Mouse (Mus musculus) lung, embryonic 16.5 days (tissue): ENCODE measurements around the gene Ubr7. TPM values are rescaled to one million over a fixed set of nuclear protein-coding genes. Genes with fewer than 3 reads are reported as not detected.

Experiments
- ATAC-seq: fragments of 200-750 bp; cut with Nextera tagmentation; 2 replicates; pipeline ENCODE4 v1.8.0; 2017; ENCODE audit warnings: low read depth, mild to moderate bottlenecking, moderate library complexity
- H3K27ac ChIP-seq: fragments of 300-500 bp; sonication (generic); 2 replicates; pipeline ENCODE4 v1.5.1; 2014; ENCODE audit warnings: mild to moderate bottlenecking, control low read depth, low read length
- H3K27me3 ChIP-seq: fragments of 300-500 bp; sonication (generic); 2 replicates; pipeline ENCODE4 v1.6.1; 2014; ENCODE audit warnings: low read depth, low read length, mixed read lengths; ENCODE audit not compliant: control insufficient read depth, insufficient read depth
- H3K36me3 ChIP-seq: fragments of 300-500 bp; sonication (generic); 2 replicates; pipeline ENCODE4 v1.6.1; 2014; ENCODE audit warnings: low read length; ENCODE audit not compliant: control insufficient read depth, insufficient read depth
- H3K4me1 ChIP-seq: fragments of 300-500 bp; sonication (generic); replicated peaks from 2 replicates; pipeline ENCODE4 v1.6.1; 2014; ENCODE audit warnings: low read length, mixed read lengths; ENCODE audit not compliant: control insufficient read depth, insufficient read depth
- H3K4me2 ChIP-seq: fragments of 300-500 bp; sonication (generic); 2 replicates; pipeline ENCODE4 v1.6.1; 2014; ENCODE audit warnings: low read depth, low read length, control low read depth
- H3K4me3 ChIP-seq: fragments of 300-500 bp; sonication (generic); 2 replicates; pipeline ENCODE4 v1.5.1; 2014; ENCODE audit warnings: mild to moderate bottlenecking, low read length, control low read depth
- H3K9ac ChIP-seq: fragments of 300-500 bp; sonication (generic); 2 replicates; pipeline ENCODE4 v1.6.1; 2014; ENCODE audit warnings: low read length, control low read depth
- H3K9me3 ChIP-seq: fragments of 300-500 bp; sonication (generic); 2 replicates; pipeline ENCODE4 v1.6.1; 2016; ENCODE audit warnings: low read length; ENCODE audit not compliant: control insufficient read depth
- WGBS: fragments of 180-500 bp; shearing (Covaris S2); extraction: QIAGEN DNeasy Blood & Tissue Kit; methylation state at CpG from one replicate; pipeline ENCODE4 v1.1.7; 2014; 5-methylcytosine and 5-hydroxymethylcytosine counted together
- polyA plus RNA-seq: library from polyadenylated mRNA; unstranded; fragments of >200 nt; fragmentation: Nextera tagmentation; extraction: Ambion mirVana; gene quantifications from 2 replicates; pipeline ENCODE4 v1.2.1, GENCODE M21; 2015

Ubr7 gene
- polyA plus RNA-seq, 1 experiment from 2014 or later = 40.7 TPM

DNA sequence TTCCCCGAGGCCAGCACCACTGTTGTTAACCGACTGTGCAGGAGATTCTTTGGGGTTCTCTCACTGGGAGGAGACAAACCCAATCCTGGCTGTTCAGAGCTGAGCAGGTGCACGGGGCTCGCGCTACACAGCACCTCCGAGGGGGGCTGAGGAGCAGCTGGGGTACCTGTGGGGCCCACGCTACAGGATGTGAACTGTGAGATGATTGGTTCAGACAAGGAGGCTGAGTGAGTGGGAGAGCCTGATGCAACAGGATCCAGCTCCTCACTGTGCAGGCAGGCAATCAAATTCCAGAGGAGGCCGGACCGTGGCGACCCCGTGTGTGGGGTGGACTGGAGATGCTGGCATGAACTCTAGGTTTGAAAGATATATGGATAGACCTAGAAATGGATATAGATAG is 35.3 kb upstream of the Ubr7 start:
- H3K27ac ChIP-seq = no peak overlapping the region
- no peaks in the 10 kb centered on the region for H3K4me1 ChIP-seq
- no peak overlapping the region for H3K4me3 ChIP-seq
- WGBS = 39% methylated on average over 11 of the region's 11 CpGs
- H3K4me2 ChIP-seq = no peak overlapping the region
- no peak for ATAC-seq
- no peaks in the 10 kb centered on the region for H3K27me3 ChIP-seq
- no peaks in the 10 kb centered on the region for H3K9me3 ChIP-seq
- H3K36me3 ChIP-seq = no peaks in the 10 kb centered on the region
- no peak overlapping the region for H3K9ac ChIP-seq

DNA sequence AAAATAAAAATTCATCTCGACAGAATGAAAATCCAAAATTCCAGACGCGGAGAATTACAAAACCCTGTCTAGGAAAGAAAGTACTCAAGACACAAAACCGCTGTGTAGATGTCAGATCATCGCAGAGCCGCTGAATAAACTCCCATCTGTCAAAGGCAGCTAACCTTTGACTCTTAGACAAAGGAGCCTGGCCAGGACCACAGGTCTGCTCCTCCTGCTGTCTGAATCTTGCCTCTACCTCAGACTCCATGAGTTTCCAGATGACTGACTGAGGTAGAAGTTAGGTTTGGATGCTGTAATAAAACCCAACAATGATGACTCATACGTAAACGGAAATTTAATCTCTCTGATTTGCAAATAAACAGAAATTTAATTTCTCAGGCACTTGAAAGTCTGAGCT is 34.8 kb upstream of the Ubr7 start:
- H3K36me3 ChIP-seq = no peaks in the 10 kb centered on the region
- no peak for ATAC-seq
- H3K27ac ChIP-seq = no peak overlapping the region

DNA sequence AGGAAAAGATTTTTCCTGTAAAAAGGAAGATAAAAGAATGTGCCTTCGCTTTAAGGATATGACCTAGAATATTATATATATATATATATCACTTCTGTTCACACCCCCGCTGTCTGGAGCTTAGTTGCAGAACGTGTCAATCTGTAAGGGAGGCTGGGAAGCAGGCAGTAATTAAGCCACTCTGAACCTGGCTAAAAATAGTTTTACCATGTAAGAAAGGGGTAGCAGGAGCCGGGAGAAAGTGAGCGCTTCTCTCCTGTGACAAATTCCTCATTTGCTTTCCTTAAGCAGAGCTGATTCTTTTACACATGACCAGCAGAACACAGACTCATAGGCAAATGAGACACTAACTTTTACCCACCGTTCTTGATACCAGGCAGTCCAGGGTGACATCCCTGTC is 33.9 kb upstream of the Ubr7 start:
- 64% methylated on average over 6 of the region's 6 CpGs for WGBS

More for the DNA sequence above, 34.8 kb upstream of the Ubr7 start:
- Histone ChIP-seq H3K4me1 (no peaks in the 10 kb centered on the region), H3K9me3 (no peaks in the 10 kb centered on the region), H3K4me2 (no peak overlapping the region), H3K4me3 (no peak overlapping the region), H3K27me3 (no peaks in the 10 kb centered on the region), H3K9ac (no peak overlapping the region)
- WGBS = 65% methylated on average over 8 of the region's 8 CpGs

DNA sequence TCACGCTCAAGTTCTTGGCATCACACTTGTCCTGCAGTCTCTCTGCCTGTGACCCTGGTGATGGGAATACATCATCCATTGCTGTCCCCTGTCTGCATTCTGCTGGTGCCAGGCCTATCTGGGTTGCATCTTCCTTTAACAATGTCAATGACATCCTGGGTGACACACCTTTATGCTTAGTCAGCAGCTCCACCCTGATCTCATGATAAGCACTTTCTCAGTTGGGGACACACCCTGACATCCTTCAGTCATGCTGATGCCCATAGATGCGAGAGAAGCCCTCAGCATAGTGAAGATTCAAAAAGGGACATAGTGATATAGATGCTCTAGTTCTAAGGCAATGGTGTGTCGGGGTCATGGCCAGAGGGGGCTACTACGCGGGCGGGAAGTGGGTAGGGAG is 32.6 kb upstream of the Ubr7 start:
- Histone ChIP-seq H3K9me3 (no peaks in the 10 kb centered on the region), H3K4me2 (no peak overlapping the region), H3K4me1 (peaks cover 1% of the 10 kb centered on the region; the same call in 1 of the 2 replicates), H3K4me3 (no peak overlapping the region), H3K27ac (no peak overlapping the region), H3K9ac (no peak overlapping the region), H3K36me3 (no peaks in the 10 kb centered on the region), H3K27me3 (no peaks in the 10 kb centered on the region)
- whole genome bisulfite sequencing = 90% methylated on average over 6 of the region's 6 CpGs
- no peak for ATAC-seq

More for the DNA sequence above, 33.9 kb upstream of the Ubr7 start:
- Histone ChIP-seq H3K4me1 (no peaks in the 10 kb centered on the region), H3K27ac (no peak overlapping the region), H3K4me3 (no peak overlapping the region), H3K27me3 (no peaks in the 10 kb centered on the region), H3K4me2 (no peak overlapping the region), H3K36me3 (no peaks in the 10 kb centered on the region), H3K9me3 (no peaks in the 10 kb centered on the region), H3K9ac (no peak overlapping the region)
- ATAC-seq = no peak

DNA sequence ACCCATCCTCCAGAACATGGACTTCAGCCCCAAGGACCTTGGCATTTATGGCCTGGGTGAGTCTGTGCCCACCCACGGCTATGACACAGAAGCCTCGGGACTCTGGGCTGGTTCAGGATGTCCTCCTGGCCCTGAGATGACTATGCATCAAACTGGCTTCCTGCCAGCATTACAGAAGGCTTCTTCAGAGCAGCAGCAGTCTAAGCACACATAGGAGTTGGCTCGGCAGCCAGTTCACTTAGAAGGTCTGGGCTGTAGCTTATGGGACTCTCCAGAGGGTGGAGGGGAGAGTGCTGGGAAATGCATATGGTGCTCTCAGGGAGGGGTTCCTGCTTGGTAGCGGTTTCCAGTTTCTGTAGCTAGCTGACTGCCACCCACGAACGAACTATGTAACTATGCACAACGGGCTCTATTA is 32.0 kb upstream of the Ubr7 start:
- H3K4me2 ChIP-seq = no peak overlapping the region
- H3K27me3 ChIP-seq = no peaks in the 10 kb centered on the region
- no peak overlapping the region for H3K9ac ChIP-seq
- 65% methylated on average over 7 of the region's 7 CpGs for WGBS
- H3K4me1 ChIP-seq = peaks cover 6% of the 10 kb centered on the region
- H3K36me3 ChIP-seq = no peaks in the 10 kb centered on the region
- H3K9me3 ChIP-seq = no peaks in the 10 kb centered on the region
- no peak for ATAC-seq
- no peak overlapping the region for H3K4me3 ChIP-seq
- H3K27ac ChIP-seq = no peak overlapping the region

DNA sequence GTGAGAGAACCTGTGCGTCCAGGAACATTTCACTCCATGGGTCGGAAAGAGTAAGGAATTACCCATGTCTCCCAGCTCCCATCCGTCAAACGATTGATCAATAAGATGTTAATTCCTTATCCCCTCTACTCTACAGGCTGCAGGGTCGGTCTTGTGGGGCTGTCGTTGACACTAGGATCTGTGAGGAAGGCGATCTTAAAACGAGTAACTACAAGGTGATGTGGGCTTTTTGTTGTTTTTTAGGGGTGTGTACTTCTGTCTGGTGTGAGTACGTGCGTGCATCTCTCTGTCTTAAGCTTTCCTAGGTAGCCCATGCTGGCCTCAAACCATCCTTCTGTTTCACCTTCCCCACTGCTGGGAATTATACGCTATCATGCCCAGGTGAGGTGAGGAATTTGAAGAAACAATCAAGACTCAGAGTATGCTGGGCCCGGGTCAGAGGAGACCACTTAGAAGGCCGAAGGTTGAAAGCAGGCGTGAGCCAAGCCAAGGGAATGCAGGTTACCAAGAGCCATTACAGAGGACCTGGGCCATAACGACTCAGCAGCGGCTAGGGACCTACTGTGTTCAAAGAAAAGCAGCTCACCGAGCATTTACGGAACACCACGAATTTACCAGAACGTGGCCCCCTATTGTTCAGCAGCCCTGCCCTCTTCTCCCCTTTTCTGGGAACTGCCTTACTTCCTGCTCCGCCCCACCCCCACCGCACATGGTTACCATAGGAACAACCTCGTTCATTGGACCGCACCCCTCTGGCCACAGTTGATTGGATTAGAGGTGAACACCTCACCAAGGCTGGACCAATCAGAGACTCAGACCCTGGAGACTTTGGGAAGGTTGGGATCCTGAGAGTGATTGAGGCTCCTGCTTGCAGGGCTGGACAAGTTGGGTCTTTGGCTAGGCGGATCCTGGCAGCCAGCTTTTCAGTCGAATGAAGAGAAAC is 27.6 kb upstream of the Ubr7 start:
- Histone ChIP-seq H3K4me1 (peaks cover 9% of the 10 kb centered on the region), H3K4me3 (peak overlapping the region; percentile 31; the same call in 1 of the 2 replicates), H3K36me3 (no peaks in the 10 kb centered on the region), H3K27ac (0 out of 2 replicates have a peak overlapping the region, but pooled peaks have one; percentile 23), H3K4me2 (peak overlapping the region; percentile 50), H3K27me3 (no peaks in the 10 kb centered on the region), H3K9ac (no peak overlapping the region), H3K9me3 (no peaks in the 10 kb centered on the region)
- peak; percentile 95 for ATAC-seq
- 33% methylated on average over 26 of the region's 26 CpGs for WGBS

DNA sequence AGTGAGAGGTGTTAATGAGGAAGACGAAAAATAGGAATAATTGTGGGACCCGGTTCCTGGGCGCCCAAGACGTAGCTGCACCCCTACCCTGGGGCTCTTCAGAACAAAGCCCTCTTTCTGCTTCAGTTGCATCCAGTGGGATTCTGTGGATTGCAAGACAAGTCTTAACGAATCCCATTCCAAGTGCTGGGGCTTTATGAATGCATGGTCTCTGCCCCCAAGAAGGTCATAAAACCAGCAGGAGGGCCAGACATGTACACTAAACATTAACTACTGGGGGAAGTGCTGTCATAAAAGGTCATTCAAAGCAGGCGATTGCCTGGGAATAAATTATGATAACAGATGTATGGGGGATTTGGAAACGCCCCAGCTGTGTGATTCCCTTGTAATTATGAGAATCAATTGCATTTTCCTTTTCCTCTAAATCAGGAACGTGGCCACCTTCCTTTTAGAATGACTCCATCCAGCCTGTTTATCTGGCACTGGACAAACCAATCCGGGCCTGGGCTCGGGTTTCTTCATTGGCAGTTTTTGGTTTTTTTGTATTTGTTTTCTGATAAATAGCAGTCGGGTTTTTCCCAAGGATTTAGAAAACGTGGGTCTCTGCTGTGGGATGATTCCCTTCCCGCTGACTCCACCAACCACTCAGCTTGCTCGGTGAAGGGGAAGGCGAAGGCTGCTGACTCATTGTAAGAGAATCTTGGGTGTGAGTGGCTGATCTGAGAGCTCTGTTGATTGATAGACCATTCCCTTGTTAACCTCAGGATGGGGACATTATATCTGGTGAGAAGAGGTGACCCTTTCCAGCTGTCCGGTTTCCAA is 26.8 kb upstream of the Ubr7 start:
- ATAC-seq = peak; percentile 11; the same call in 1 of the 2 replicates
- H3K27me3 ChIP-seq = no peaks in the 10 kb centered on the region
- no peaks in the 10 kb centered on the region for H3K9me3 ChIP-seq
- H3K27ac ChIP-seq = no peak overlapping the region
- WGBS = 32% methylated on average over 16 of the region's 16 CpGs
- H3K9ac ChIP-seq = no peak overlapping the region
- peak overlapping the region; percentile 50 for H3K4me2 ChIP-seq
- no peaks in the 10 kb centered on the region for H3K36me3 ChIP-seq
- peaks cover 9% of the 10 kb centered on the region for H3K4me1 ChIP-seq
- peak overlapping the region; percentile 31; the same call in 1 of the 2 replicates for H3K4me3 ChIP-seq

DNA sequence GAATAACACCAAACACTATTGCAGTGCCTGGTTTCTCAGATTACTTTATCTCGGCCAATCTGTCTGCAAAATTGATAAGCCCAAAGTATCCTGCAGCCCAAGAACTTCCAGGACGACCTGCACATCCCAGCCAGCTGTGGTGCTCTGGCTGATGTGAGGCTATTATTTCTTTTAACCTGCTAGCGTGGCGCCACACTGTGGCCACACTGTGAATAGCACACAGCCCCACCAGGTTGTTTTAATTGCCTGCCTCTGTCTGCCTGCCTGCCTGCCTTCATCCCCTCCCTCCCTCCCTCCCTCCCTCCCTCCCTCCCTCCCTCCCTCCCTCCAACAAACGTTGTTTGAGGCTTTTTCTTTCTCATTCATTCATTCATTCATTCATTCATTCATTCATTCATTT is 24.4 kb upstream of the Ubr7 start:
- H3K36me3 ChIP-seq = no peaks in the 10 kb centered on the region
- 7% methylated on average over 4 of the region's 5 CpGs for WGBS
- H3K9me3 ChIP-seq = no peaks in the 10 kb centered on the region
- no peaks in the 10 kb centered on the region for H3K27me3 ChIP-seq
- peaks cover 9% of the 10 kb centered on the region for H3K4me1 ChIP-seq
- ATAC-seq = no peak
- no peak overlapping the region for H3K9ac ChIP-seq
- no peak overlapping the region for H3K4me3 ChIP-seq
- no peak overlapping the region for H3K4me2 ChIP-seq
- H3K27ac ChIP-seq = no peak overlapping the region

DNA sequence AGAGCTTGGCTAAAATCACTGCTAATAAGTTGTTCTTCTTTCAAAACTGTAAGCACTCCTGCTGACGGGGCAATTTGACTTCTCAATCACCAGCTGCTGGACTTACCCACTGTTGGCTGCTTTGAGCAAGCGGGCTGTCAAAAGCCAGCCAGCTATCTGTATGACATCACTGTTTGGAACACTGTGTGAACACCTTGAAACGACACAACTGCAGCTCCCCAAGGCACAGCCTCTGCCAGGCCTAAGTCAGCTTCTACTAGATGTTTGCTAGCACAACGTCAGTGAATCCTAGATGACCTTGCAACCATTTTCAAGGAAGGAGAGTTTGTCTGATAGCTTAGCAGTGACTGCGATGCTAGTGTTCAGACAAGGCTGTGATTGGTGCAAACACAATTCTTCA is 18.7 kb upstream of the Ubr7 start:
- Histone ChIP-seq H3K36me3 (no peaks in the 10 kb centered on the region), H3K9me3 (no peaks in the 10 kb centered on the region), H3K9ac (no peak overlapping the region), H3K27ac (no peak overlapping the region), H3K4me2 (no peak overlapping the region), H3K4me1 (peaks cover 7% of the 10 kb centered on the region), H3K27me3 (no peaks in the 10 kb centered on the region), H3K4me3 (no peak overlapping the region)
- WGBS = 67% methylated on average over 5 of the region's 5 CpGs
- no peak for ATAC-seq
